Mouse (Mus musculus): ENCODE measurements around the gene Slc27a2.
A peak's percentile ranks its signal among the peaks of the same experiment; 100 is the strongest.
"Not testable (repeated sequence)": the region's sequence is repeated elsewhere in the genome, so short reads cannot be mapped to it uniquely, and the experiment has no call there.

Slc27a2 gene

DNA sequence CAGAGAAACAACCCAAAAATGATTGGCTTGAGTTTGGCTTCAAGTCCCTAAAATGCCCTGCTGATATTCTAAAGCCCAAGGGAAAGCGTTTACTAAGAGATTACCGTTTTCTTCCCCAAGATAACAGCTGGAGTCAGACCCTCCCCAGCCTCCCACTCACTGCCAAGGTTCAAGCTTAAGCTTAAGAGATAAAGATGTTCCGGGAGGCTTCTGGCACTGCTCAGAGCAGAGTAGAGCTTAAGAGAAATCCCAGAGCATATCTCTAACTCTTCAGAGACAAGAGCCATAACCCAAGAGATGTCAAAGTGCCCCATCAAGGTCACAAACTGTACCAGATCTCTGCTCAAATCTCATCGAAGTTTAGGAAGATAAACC is 54.5 kb downstream of the Slc27a2 start:
- no peaks in the 10 kb centered on the region for H3K36me3 ChIP-seq (ENCODE audit: control insufficient read depth, insufficient read depth, low read length, poor library complexity, severe bottlenecking)
- DNase-seq (ENCODE audit: low read depth, low spot score), result no peak
- H3K27me3 ChIP-seq (ENCODE audit: control insufficient read depth, insufficient read depth, low read length, poor library complexity, severe bottlenecking), result no peaks in the 10 kb centered on the region

- DNase-seq (ENCODE audit: low read depth, low spot score), result no peak
- Histone ChIP-seq H3K27me3 (ENCODE audit: control insufficient read depth, insufficient read depth, low read length, poor library complexity, severe bottlenecking) (no peaks in the 10 kb centered on the region), H3K36me3 (ENCODE audit: control insufficient read depth, insufficient read depth, low read length, poor library complexity, severe bottlenecking) (no peaks in the 10 kb centered on the region)
These were observed 55.5 kb downstream of the Slc27a2 start for GRCm38 (mm10) chr2:126607553-126608203.

DNA sequence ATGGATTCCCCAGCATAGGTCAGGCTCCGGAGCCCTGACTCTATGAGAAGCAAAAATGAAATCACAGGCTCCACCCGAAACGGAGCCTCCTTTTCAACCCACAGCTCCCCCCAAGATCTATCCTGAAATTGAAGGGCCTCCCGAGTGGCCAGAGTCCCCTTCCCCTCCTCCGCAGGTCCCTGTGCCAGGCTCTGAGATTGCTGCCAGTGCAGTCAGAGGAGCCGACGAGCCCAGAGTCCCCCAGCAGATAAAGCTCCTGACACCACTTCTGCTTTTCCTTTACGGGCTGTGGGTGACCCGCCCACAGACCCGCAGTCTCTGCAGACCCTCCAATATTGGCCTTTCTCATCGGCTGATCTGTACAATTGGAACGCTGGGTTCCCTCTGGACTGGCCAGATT is 57.4 kb downstream of the Slc27a2 start:
- DNase-seq (ENCODE audit: low read depth, low spot score); H3K36me3 ChIP-seq (ENCODE audit: control insufficient read depth, insufficient read depth, low read length, poor library complexity, severe bottlenecking); H3K27me3 ChIP-seq (ENCODE audit: control insufficient read depth, insufficient read depth, low read length, poor library complexity, severe bottlenecking): not testable (repeated sequence)

DNA sequence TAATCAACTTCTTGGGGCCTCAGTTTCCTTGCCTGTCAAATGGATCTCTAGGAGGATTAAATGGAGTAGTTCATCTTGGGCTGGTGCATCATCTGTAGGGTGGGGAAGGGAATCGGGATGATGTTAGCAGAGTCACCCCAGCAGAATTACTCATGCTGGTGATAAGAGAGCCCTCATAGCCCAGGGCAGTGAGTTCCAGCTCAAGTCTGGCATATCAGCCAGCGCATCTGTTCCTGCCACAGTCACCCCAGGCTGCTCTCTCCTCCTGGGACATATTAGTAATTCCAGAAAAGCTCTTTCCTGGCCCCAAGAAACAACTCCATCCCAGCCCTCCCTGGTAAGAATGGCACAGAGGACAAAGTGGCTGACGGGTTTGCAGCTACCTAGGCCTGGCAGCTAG is 63.1 kb downstream of the Slc27a2 start:
- no peak for DNase-seq (ENCODE audit: low read depth, low spot score)
- Histone ChIP-seq H3K27me3 (ENCODE audit: control insufficient read depth, insufficient read depth, low read length, poor library complexity, severe bottlenecking) (no peaks in the 10 kb centered on the region), H3K36me3 (ENCODE audit: control insufficient read depth, insufficient read depth, low read length, poor library complexity, severe bottlenecking) (no peaks in the 10 kb centered on the region)

GRCm38 (mm10) chr2:126618470-126619179 is 66.4 kb downstream of the Slc27a2 start:
- no peaks in the 10 kb centered on the region for H3K36me3 ChIP-seq (ENCODE audit: control insufficient read depth, insufficient read depth, low read length, poor library complexity, severe bottlenecking)
- no peaks in the 10 kb centered on the region for H3K27me3 ChIP-seq (ENCODE audit: control insufficient read depth, insufficient read depth, low read length, poor library complexity, severe bottlenecking)
- no peak for DNase-seq (ENCODE audit: low read depth, low spot score)

- no peak for DNase-seq (ENCODE audit: low read depth, low spot score)
- H3K36me3 ChIP-seq (ENCODE audit: control insufficient read depth, insufficient read depth, low read length, poor library complexity, severe bottlenecking), result no peaks in the 10 kb centered on the region
- no peaks in the 10 kb centered on the region for H3K27me3 ChIP-seq (ENCODE audit: control insufficient read depth, insufficient read depth, low read length, poor library complexity, severe bottlenecking)
These were observed 67.1 kb downstream of the Slc27a2 start, which contains the start of gene Hdc for GRCm38 (mm10) chr2:126619249-126619704. Gene Hdc, minus strand, starts transcription at chr2:126619299.

- no peak for DNase-seq (ENCODE audit: low read depth, low spot score)
These were observed 70.2 kb downstream of the Slc27a2 start for GRCm38 (mm10) chr2:126622455-126622854.

GRCm38 (mm10) chr2:126623138-126623537 is 70.9 kb downstream of the Slc27a2 start:
- no peaks in the 10 kb centered on the region for H3K27me3 ChIP-seq (ENCODE audit: control insufficient read depth, insufficient read depth, low read length, poor library complexity, severe bottlenecking)

More at GRCm38 (mm10) chr2:126622455-126622854, 70.2 kb downstream of the Slc27a2 start:
- no peaks in the 10 kb centered on the region for H3K36me3 ChIP-seq (ENCODE audit: control insufficient read depth, insufficient read depth, low read length, poor library complexity, severe bottlenecking)
- no peaks in the 10 kb centered on the region for H3K27me3 ChIP-seq (ENCODE audit: control insufficient read depth, insufficient read depth, low read length, poor library complexity, severe bottlenecking)

DNA sequence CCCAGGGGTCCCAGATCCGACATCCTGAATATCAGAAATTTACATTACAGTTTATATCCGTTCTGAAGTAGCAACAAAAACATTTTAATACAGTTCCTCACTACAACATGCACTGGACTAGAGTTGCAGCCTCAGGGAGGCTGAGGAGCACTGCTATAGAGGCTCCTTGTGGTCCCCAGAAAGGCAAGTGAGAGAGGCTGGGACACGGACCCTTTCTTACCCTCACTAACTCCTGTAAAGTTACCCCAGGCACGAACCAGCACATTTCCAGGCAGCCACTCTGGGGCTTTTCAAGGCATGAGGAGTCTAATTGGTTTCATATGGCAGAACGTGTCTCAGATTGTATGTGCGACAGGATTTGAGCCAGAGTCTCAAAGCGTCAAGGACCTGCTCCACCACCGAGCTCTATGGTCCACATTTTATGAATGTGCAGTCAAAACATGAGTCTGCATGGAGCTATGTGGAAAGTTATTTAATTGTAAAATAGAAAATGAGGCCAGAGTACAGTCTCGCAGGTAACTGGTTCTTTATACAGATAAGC is 76.3 kb downstream of the Slc27a2 start:
- Histone ChIP-seq H3K36me3 (ENCODE audit: control insufficient read depth, insufficient read depth, low read length, poor library complexity, severe bottlenecking) (peaks cover under 1% of the 10 kb centered on the region; the same call in 1 of the 2 replicates), H3K27me3 (ENCODE audit: control insufficient read depth, insufficient read depth, low read length, poor library complexity, severe bottlenecking) (no peaks in the 10 kb centered on the region)
- DNase-seq (ENCODE audit: low read depth, low spot score), result no peak

More at GRCm38 (mm10) chr2:126623138-126623537, 70.9 kb downstream of the Slc27a2 start:
- H3K36me3 ChIP-seq (ENCODE audit: control insufficient read depth, insufficient read depth, low read length, poor library complexity, severe bottlenecking), result no peaks in the 10 kb centered on the region
- no peak for DNase-seq (ENCODE audit: low read depth, low spot score)

DNA sequence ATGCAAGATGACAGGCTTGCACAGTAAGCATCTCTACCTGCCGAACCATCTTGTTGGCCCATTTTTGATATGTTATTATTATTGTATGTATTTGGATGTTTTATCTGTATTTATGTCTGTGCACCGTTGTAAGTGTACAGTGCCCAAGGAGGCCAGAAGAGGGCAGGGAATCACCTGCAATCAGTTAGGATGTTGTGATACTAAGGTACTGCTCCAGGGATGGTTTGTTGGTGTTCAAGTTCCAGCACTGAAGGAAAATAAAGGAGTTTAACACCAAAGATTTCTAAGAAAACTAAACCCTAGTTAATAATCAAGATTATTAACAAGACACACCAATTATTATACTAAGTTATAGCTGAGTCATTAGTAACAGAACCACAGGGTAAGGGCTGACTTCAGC is 81.0 kb downstream of the Slc27a2 start:
- Histone ChIP-seq H3K27me3 (ENCODE audit: control insufficient read depth, insufficient read depth, low read length, poor library complexity, severe bottlenecking) (no peaks in the 10 kb centered on the region), H3K36me3 (ENCODE audit: control insufficient read depth, insufficient read depth, low read length, poor library complexity, severe bottlenecking) (peaks cover 4% of the 10 kb centered on the region; the same call in 1 of the 2 replicates)
- DNase-seq (ENCODE audit: low read depth, low spot score), result no peak

DNA sequence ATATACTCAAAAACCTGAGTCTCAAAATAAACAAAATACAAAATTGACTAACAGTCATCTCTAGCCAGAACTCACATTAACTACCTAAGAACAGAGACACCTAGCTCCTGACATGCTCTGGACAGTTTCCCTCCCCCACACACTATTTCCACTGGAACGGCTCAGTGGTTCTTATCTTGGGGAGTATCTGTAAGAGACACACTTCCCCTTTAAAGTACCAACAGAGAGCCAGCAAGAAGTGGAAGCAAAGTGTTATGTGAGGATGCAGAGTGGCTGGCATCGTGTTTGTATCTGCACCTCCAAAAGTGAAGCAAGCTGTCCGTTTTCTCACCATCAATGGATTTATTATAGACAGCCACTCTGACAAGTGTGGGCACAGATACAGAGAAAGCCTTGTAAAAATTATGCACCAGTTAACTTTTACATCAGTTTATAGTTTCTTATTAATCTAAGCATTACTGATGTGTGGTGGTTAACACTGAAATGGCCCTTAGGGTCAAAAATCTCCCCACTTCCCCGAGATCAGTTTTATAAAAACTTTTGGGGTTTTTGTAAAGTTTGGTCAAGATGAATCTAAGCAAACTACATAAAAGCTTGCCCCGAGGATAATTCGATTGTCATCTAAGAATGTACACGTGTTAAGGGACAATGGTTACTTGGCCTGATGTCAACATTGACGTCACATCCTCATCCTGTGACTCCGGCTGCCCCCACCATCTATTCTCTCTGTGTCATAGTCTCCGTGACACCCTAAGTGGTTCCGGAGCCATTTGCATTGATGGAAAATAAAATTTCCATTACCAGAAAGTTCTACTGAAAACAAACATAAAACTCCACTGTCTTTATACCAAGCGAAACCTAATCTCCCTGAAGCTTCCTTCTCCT is 84.0 kb downstream of the Slc27a2 start:
- H3K36me3 ChIP-seq (ENCODE audit: control insufficient read depth, insufficient read depth, low read length, poor library complexity, severe bottlenecking), result peaks cover 6% of the 10 kb centered on the region; the same call in 1 of the 2 replicates
- H3K27me3 ChIP-seq (ENCODE audit: control insufficient read depth, insufficient read depth, low read length, poor library complexity, severe bottlenecking), result no peaks in the 10 kb centered on the region
- peak; percentile 76 for DNase-seq (ENCODE audit: low read depth, low spot score)

All from splenic B cell, adult 2 months (primary cell).